Mouse (Mus musculus) liver, postnatal 0 days (tissue): ENCODE data around the gene Tube1.

Experiments
- CTCF ChIP-seq: sonication (generic); IDR thresholded peaks from 2 replicates; pipeline ENCODE4 v1.5.1; 2016; ENCODE audit warnings: antibody characterized with exemption, low read depth
- EP300 ChIP-seq: IDR thresholded peaks from 2 replicates; pipeline ENCODE4 v1.6.1; 2016; ENCODE audit warnings: antibody characterized with exemption, low read depth, mild to moderate bottlenecking

DNA sequence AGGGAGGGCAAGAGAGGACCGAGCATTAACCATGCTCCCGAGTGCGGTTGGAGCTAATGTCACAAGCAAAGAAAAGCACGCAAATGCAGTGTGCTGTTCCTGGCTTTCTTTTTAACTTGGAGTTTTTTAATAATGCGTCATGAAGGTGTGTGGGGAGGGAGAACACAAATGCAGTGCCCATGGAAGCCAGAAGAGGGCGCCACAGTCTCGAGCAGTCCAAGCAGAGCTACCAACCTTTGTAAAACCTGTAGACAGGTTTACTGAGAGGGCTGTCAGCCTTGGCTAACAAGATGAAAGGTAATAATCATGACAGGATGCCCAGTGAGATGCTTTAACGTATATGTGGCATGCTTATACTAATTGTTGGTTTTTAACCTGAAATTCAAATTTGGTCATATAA, 36.4 kb downstream of the Tube1 start:
- TF ChIP-seq CTCF (peak; percentile 82), EP300 (no peak)
